Mouse (Mus musculus) effector memory CD4-positive, alpha-beta T cell, adult 7 months (primary cell): ENCODE data around the gene Gfpt1. TPM values are rescaled to one million over a fixed set of nuclear protein-coding genes. Genes with fewer than 3 reads are reported as not detected.

Source experiments
- polyA plus RNA-seq: library from polyadenylated mRNA; unstranded; fragments of 100-300 nt; shearing (Covaris generic); gene quantifications from one replicate; pipeline ENCODE4 v1.2.1, GENCODE M21; 2017

Gfpt1 gene
- polyA plus RNA-seq: 19.4 TPM

DNA sequence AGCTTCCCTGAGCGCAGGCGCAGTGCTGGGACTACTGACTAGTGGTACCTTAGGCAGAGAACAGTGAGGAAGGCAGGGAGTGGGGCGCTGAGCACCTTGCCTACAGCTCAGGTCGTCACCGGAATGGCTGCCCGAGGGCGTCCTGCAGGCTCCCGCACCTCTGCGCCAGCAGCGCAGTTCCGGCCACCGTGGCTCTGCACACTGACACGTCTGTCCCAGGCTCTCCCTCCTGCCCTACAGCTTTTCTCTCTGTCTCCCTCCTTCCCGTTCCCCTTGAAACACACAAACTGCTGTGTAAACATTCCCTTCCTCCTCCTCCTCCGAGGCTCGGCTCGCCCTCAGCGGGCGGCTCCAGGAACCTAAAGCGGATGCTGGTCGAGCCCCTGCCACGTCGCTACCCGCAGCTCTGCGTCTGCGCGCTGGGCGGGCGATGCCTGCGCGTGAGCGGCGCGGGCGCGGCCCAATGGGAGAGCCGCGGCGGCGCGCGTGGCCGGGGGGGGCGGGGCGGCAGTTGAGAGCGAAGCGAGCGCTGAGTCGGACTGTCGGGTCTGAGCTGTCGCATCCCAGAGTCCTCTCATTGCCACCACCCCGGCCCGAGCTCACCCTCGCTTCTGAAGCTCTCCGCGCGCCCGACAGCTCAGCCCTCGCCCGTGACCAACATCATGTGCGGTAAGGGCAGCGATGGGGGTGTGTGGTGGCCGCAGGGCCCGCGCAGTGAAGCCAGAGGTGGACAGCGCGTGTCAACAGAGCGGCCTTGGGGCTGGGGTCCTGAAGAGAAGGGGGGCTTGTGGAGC lies at the start of gene Gfpt1:
Gene Gfpt1, plus strand, starts transcription at position 510 of the 794 bp plus-strand sequence.

DNA sequence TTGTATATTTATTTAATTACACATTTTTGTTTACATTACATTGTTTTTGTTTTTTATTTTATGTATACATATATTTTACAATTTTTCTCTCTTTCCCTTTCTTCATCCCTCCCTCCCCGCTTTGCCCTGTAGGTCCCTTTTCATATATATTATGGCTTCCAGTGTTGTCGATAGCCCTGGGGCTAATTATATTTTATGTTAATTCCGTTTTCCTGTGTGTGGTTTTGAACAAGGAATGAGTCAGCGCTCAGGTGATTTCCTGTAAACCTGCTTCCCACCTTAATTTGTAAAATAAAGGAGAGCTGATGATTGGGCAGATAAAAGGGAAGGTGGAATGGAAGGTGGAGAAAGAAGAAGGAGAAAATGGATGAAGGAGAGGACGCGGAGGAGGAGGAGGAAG lies 33.8 kb upstream of the Gfpt1 start, which contains the start of gene Nfu1:
Gene Nfu1, plus strand, starts transcription at position 350 of the 400 bp plus-strand sequence.

GRCm38 (mm10) chr6:87104123-87104796 lies 61.6 kb downstream of the Gfpt1 start, which contains the start of gene D6Ertd527e:
D6Ertd527e (plus strand) TSS chr6:87104746.

Other genes with a start within 250 kb of the Gfpt1 start
- gene Anxa4, start 249.3 kb upstream of the Gfpt1 start, polyA plus RNA-seq: 4.0 TPM
- gene Aak1, start 193.3 kb upstream of the Gfpt1 start, polyA plus RNA-seq: 80.6 TPM
- gene Nfu1, start 33.6 kb upstream of the Gfpt1 start, polyA plus RNA-seq: 69.5 TPM
- gene D6Ertd527e, start 61.9 kb downstream of the Gfpt1 start, polyA plus RNA-seq: 0.41 TPM